Mouse (Mus musculus) heart, adult 2 months (tissue): ENCODE results near the gene Comtd1. TPM values are rescaled to one million over a fixed set of nuclear protein-coding genes. Genes with fewer than 3 reads are reported as not detected.

Source experiments
- DNase-seq, 2 experiments: peaks; one replicate each; pipeline ENCODE4 v3.0.0; 2021
- H3K27ac ChIP-seq: fragments of 200-600 bp; 2 replicates; pipeline ENCODE4 v1.8.1; 2022
- H3K27me3 ChIP-seq: fragments of 200-500 bp; 2 replicates; pipeline ENCODE4 v1.6.1; 2012; ENCODE audit warnings: mild to moderate bottlenecking, low read length, inconsistent platforms, mixed read lengths; ENCODE audit not compliant: control insufficient read depth, insufficient read depth
- H3K36me3 ChIP-seq: fragments of 200-500 bp; 2 replicates; pipeline ENCODE4 v1.6.1; 2012; ENCODE audit warnings: low read length, inconsistent platforms; ENCODE audit not compliant: control insufficient read depth, insufficient read depth
- H3K4me1 ChIP-seq: fragments of 200-500 bp; 2 replicates; pipeline ENCODE4 v1.6.1; 2011; ENCODE audit warnings: low read length; ENCODE audit not compliant: control insufficient read depth, insufficient read depth
- H3K4me3 ChIP-seq: fragments of 200-600 bp; 2 replicates; pipeline ENCODE4 v1.8.1; 2022
- H3K79me2 ChIP-seq: fragments of 200-500 bp; replicated peaks from 2 replicates; pipeline ENCODE4 v1.6.1; 2012; ENCODE audit warnings: mild to moderate bottlenecking, inconsistent platforms, low read length, moderate library complexity, mixed read lengths; ENCODE audit not compliant: control insufficient read depth, insufficient read depth
- H3K9ac ChIP-seq: fragments of 200-500 bp; 2 replicates; pipeline ENCODE4 v1.6.1; 2012; ENCODE audit warnings: low read depth, mild to moderate bottlenecking, control low read depth, inconsistent platforms, low read length, mixed read lengths
- CTCF ChIP-seq: fragments of 200-600 bp; IDR thresholded peaks from 2 replicates; pipeline ENCODE4 v1.8.1; 2022; ENCODE audit warnings: antibody characterized with exemption, mild to moderate bottlenecking, moderate library complexity
- EP300 ChIP-seq: fragments of 200-500 bp; IDR thresholded peaks from 2 replicates; pipeline ENCODE4 v1.6.1; 2011; ENCODE audit warnings: low read depth, low read length, control low read depth; ENCODE audit not compliant: insufficient read depth
- POLR2A ChIP-seq: fragments of 200-500 bp; IDR thresholded peaks from 2 replicates; pipeline ENCODE4 v1.6.1; 2011; ENCODE audit warnings: mild to moderate bottlenecking, low read depth, low read length, control low read depth; ENCODE audit not compliant: insufficient read depth
- WGBS: fragments of 180-500 bp; shearing (Covaris S2); methylation state at CpG from one replicate; pipeline ENCODE4 v1.1.7; 2018; 5-methylcytosine and 5-hydroxymethylcytosine counted together
- intact Hi-C: fragments of 180-260 bp; cut with DNase I; formaldehyde crosslinking; loops from one replicate; pipeline ENCODE4 v1.15.1; 2025
- polyA plus RNA-seq: library from polyadenylated mRNA; depleted of rRNA; stranded (reverse); fragments of >200 nt; gene quantifications from 2 replicates; pipeline ENCODE4 v1.2.3, GENCODE M21; 2012
- total RNA-seq, 2 experiments: library from RNA; stranded (reverse); gene quantifications; 2 replicates each; pipeline ENCODE4 v1.2.3; 2021

Comtd1 gene
- total and polyA plus RNA-seq, 3 experiments, result 5.6 to 10.2 (median 8.3) TPM

DNA sequence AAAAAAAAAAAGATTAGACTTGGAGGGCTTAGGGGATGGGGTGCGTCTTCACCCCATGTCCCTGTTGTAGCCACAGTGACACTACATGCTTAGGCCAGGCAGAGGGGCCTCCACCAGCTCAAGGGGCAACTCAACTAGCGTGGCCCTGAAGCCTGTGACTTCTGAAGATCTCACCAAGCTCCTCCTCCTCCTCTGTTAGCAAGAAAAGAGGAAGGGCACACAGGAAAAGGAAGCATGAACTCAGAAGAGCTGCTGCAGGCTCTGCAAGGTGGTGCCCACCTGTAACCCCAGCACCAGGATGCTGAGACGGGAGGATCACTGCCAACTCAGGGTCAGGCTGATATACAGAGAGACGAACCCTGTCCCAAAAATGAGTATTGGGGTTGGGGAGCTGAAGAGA lies 37.5 kb downstream of the Comtd1 start:
- WGBS, result 92% methylated on average over 4 of the region's 4 CpGs
- Histone ChIP-seq H3K79me2 (no peaks in the 10 kb centered on the region), H3K27ac (no peak overlapping the region)

DNA sequence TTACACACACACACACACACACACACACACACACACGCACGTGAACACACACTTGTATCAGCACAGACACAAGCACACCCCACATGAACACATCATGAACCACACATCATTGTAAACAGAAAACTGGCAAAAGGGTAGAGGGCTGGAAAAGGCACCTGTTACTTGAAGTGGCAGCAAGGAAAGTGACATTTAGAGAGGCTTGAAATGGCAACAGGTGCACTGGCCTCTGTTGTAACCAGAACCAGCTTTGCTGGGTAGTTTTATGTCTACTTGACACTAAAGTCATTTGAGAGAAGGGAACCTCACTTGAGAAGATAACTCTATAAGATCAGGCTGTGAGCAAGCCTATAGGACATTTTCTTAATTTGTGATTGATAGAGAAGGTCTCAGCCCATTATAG lies 39.4 kb downstream of the Comtd1 start:
- Histone ChIP-seq H3K4me1 (peaks cover 2% of the 10 kb centered on the region; the same call in 1 of the 2 replicates), H3K9ac (no peak overlapping the region), H3K4me3 (no peak overlapping the region), H3K27ac (no peak overlapping the region), H3K79me2 (no peaks in the 10 kb centered on the region), H3K27me3 (no peaks in the 10 kb centered on the region), H3K36me3 (no peaks in the 10 kb centered on the region)
- intact Hi-C loops, result no loop called here
- WGBS, result 98% methylated on average over 2 of the region's 2 CpGs
- no peak for DNase-seq
- TF ChIP-seq POLR2A, result no peak
- no peak for TF ChIP-seq CTCF
- no peak for TF ChIP-seq EP300

More for the DNA sequence above, 37.5 kb downstream of the Comtd1 start:
- no peak overlapping the region for H3K4me3 ChIP-seq
- no peak for DNase-seq
- H3K36me3 ChIP-seq, result no peaks in the 10 kb centered on the region
- TF ChIP-seq CTCF (no peak), POLR2A (no peak), EP300 (no peak)
- intact Hi-C loops, result no loop called here
- H3K27me3 ChIP-seq, result no peaks in the 10 kb centered on the region
- no peak overlapping the region for H3K9ac ChIP-seq
- peaks cover 2% of the 10 kb centered on the region; the same call in 1 of the 2 replicates for H3K4me1 ChIP-seq

DNA sequence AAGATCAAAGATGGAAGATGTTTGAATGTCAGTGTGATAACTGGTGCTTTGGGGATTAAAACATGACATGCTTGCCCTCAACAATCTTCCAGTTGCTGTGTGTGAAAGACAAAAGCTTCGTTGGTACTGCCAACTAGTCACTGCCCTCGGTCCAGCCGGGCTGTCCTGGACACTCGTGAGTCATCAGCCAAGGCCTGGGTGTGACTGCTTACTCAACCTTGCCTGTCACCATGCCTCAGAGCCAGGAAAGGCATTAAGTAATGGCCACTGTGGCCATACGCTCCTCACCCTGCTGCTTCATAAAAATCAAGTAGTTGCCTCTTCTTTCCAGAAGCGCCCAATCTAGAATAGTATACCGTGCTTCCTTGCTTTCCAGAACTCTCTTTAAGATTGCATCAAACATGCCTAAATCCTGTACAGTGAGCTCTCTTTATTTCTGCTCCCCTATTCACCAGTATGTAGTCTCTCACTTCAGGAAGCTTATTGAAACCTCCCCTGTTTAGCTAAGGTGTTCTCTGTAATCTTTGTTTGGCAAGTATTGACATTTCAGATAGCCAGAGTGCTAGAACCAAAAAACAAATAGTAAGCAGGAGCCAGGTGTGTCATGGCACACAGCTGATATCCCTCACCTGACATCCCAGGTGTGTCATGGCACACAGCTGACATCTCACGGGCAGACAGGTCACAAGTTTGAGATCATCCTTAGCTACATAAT lies 40.4 kb downstream of the Comtd1 start:
- H3K36me3 ChIP-seq, result no peaks in the 10 kb centered on the region
- peaks cover 2% of the 10 kb centered on the region; the same call in 1 of the 2 replicates for H3K4me1 ChIP-seq
- H3K27ac ChIP-seq, result no peak overlapping the region
- no peak overlapping the region for H3K4me3 ChIP-seq
- TF ChIP-seq EP300, result no peak
- TF ChIP-seq CTCF, result no peak
- TF ChIP-seq POLR2A, result no peak
- H3K79me2 ChIP-seq, result no peaks in the 10 kb centered on the region
- no peak overlapping the region for H3K9ac ChIP-seq
- H3K27me3 ChIP-seq, result no peaks in the 10 kb centered on the region
- no peak for DNase-seq
- intact Hi-C loops, result no loop called here
- 76% methylated on average over 8 of the region's 8 CpGs for WGBS

DNA sequence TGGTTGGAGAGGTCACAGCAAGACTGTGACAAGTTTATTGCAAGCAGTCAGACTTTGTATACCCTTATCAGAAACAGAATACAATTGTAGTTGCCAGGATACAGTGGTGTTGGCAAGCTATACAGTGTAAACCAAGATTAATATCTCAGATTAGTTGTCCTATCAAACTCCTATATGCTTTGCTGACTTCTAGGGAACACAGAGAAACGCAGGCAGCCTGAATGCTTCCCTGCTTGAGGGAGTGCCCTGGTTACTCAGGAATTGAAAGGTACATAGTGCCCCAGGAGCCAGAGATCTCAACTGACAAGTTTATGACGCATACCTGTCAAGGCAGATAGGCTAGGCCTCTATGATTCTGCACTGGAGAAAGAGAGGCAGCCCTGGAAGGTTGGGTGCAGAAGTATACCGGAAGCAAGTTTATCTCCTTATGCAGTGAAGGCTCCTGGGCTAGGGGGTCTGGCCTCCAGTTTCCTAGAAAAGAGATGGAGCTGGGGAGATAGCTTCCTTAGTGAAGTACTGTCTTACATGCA lies 42.1 kb downstream of the Comtd1 start:
- Histone ChIP-seq H3K27ac (no peak overlapping the region), H3K4me1 (no peaks in the 10 kb centered on the region), H3K9ac (no peak overlapping the region), H3K36me3 (no peaks in the 10 kb centered on the region), H3K79me2 (no peaks in the 10 kb centered on the region), H3K27me3 (no peaks in the 10 kb centered on the region), H3K4me3 (no peak overlapping the region)
- WGBS, result 74% methylated on average over 3 of the region's 3 CpGs
- intact Hi-C loops, result no loop called here
- no peak for DNase-seq
- no peak for TF ChIP-seq CTCF
- no peak for TF ChIP-seq POLR2A
- no peak for TF ChIP-seq EP300

DNA sequence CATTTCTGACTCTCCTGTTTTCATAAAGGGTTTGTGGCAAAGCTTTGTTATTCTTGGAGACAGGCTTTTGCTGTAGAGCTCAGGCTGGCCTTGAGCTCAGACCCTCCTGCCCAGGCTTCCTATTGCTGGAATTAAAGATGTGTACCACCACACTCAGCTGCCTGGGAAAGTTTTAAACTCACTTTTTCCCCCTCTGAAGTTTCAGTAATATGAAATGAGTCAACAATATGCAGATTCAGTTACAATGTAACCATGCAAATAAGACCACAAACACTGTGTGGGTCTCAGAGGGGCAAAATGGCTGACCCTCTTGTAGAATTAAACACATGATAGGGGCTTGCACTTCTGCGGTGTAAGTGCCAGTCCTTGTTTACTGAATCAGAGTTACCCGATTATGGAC lies 42.6 kb downstream of the Comtd1 start:
- no peak overlapping the region for H3K27ac ChIP-seq
- no peaks in the 10 kb centered on the region for H3K4me1 ChIP-seq
- intact Hi-C loops, result no loop called here
- no peak for TF ChIP-seq POLR2A
- no peak for TF ChIP-seq EP300
- no peak for TF ChIP-seq CTCF
- H3K27me3 ChIP-seq, result no peaks in the 10 kb centered on the region
- no peak for DNase-seq
- WGBS, result 55% methylated on average over 2 of the region's 2 CpGs
- no peak overlapping the region for H3K9ac ChIP-seq
- no peaks in the 10 kb centered on the region for H3K36me3 ChIP-seq
- H3K79me2 ChIP-seq, result no peaks in the 10 kb centered on the region
- H3K4me3 ChIP-seq, result no peak overlapping the region

DNA sequence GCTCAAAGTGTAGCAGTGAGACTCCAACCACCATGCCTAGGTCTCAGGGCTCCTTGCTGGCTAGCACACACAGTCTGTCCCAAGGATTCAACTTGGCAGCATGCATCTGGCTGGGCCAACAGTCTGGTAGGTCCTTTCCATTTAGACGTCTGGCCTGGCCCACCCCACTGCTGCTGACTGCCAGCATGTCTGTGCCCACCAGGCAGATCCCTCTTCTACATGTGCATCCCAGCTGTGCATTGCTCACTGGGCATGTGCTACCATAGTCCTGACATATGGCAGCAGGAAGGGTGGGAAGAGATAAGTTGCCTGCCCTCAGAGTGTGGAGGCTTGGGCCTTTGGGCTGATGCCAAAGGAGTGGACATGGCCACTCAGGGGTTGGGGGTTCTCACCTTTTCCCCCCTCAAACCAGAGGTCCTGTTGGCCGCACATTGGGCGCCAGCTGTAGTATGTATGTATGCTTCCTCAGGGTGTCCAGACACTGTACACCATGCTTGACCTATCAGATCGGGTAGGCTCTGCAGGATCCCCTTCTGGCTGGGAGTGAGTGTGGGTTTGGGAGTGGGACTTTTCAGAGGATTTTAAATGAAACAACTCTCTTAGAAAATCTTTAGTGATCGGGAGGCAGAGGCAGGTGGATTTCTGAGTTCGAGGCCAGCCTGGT lies 46.1 kb downstream of the Comtd1 start:
- intact Hi-C loops, result no loop called here
- H3K79me2 ChIP-seq, result no peaks in the 10 kb centered on the region
- no peak for TF ChIP-seq EP300
- TF ChIP-seq CTCF, result no peak
- no peak for TF ChIP-seq POLR2A
- H3K4me1 ChIP-seq, result no peaks in the 10 kb centered on the region
- no peak overlapping the region for H3K9ac ChIP-seq
- H3K4me3 ChIP-seq, result no peak overlapping the region
- WGBS, result 88% methylated on average over 6 of the region's 6 CpGs
- no peak overlapping the region for H3K27ac ChIP-seq
- no peaks in the 10 kb centered on the region for H3K27me3 ChIP-seq
- H3K36me3 ChIP-seq, result no peaks in the 10 kb centered on the region
- DNase-seq, result no peak
